Comparison of ENCODE assay signal across 9 mouse cellular contexts in the genomic region with DNA sequence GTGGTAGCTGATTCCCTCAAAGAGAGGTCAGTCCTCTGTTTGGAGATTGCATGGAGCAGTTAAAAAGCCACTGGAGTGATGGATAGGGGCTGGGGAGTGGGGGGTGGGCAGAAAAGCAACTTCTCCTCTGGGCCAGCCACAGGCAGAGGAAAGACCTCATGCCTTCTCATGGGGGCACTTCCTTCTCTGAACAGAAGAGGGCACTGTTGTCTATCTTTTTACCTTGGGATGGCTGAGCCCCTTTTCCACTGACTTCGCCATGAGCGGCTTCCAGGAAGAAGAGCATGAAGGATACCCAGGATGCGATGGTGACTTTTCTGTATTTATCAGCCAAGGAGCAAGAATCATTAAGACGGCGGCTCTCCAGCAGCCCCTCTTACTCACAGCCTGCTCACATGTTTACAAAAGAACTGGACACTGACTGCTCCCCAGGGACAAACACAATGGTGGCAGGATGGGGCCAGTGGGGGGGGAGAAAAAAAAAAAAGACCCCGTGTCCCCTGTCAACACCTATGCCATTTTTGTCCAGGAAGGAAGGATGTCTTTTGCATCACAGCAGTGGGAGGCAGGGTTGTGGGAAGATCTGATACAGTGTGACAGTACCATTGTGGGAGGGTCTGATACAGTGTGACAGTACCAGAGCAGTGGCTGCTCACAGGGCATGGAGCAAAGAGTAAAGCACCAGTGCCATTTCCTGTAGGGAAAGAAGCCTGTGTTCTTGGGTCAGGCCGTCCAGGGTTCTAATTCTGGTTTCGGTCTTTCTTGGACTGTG. TPM values are rescaled to one million over a fixed set of nuclear protein-coding genes. Genes with fewer than 3 reads are reported as not detected.
A peak's percentile ranks its signal among the peaks of the same experiment; 100 is the strongest.
DNase-seq lines count a peak whose midpoint lies in the region; ATAC-seq and TF ChIP-seq lines count a peak whose summit lies in the region.
"Had no signal": no experiment of that assay in that cellular context is flagged by ENCODE, and none has a peak within 500 bp of the region (broad histone marks: within the 10 kb centered on the region; RNA-seq: fewer than 3 reads in every experiment).

No protein-coding gene starts in this region.

- peaks cover 13% of the 10 kb centered on the region for H3K4me1 ChIP-seq in embryonic facial prominence, embryonic 12.5 days
- H3K4me1 ChIP-seq in heart, embryonic 10.5 days = peaks cover 30% of the 10 kb centered on the region
- 0 out of 2 replicates have a peak, but pooled peaks cover 8% of the 10 kb centered on the region for H3K4me1 ChIP-seq in kidney, embryonic 14.5 days (ENCODE audit: control insufficient read depth, insufficient read depth, low read length)
- H3K4me1 ChIP-seq in liver, adult 2 months (ENCODE audit: control insufficient read depth, insufficient read depth, low read length) = peaks cover 3% of the 10 kb centered on the region; the same call in 1 of the 2 replicates

- H3K9ac ChIP-seq in embryonic facial prominence, embryonic 12.5 days = no peak overlapping the region; the same call in 1 of the 2 replicates
- H3K9ac ChIP-seq in kidney, embryonic 14.5 days (ENCODE audit: low read depth, low read length) = no peak overlapping the region
- H3K9ac ChIP-seq in liver, adult 2 months (ENCODE audit: low read depth, low read length) = peak overlapping the region; percentile 46; the same call in 1 of the 2 replicates

- H3K36me3 ChIP-seq in embryonic facial prominence, embryonic 12.5 days = no peaks in the 10 kb centered on the region
- no peaks in the 10 kb centered on the region for H3K36me3 ChIP-seq in heart, embryonic 10.5 days
- H3K36me3 ChIP-seq in kidney, embryonic 14.5 days (ENCODE audit: control insufficient read depth, insufficient read depth, low read length) = no peaks in the 10 kb centered on the region
- H3K36me3 ChIP-seq in liver, adult 2 months (ENCODE audit: control insufficient read depth, insufficient read depth, low read length) = no peaks in the 10 kb centered on the region

- H3K79me2 ChIP-seq in liver, adult 2 months (ENCODE audit: control insufficient read depth, insufficient read depth, low read length) = no peaks in the 10 kb centered on the region

- peaks cover 13% of the 10 kb centered on the region; the same call in 1 of the 2 replicates for H3K27me3 ChIP-seq in embryonic facial prominence, embryonic 12.5 days
- peaks cover 34% of the 10 kb centered on the region for H3K27me3 ChIP-seq in heart, embryonic 10.5 days (ENCODE audit: insufficient read depth, poor library complexity, severe bottlenecking)
- H3K27me3 ChIP-seq in kidney, embryonic 14.5 days (ENCODE audit: control insufficient read depth, insufficient read depth, low read length) = no peaks in the 10 kb centered on the region
- no peaks in the 10 kb centered on the region for H3K27me3 ChIP-seq in liver, adult 2 months (ENCODE audit: control insufficient read depth, insufficient read depth, low read length)

- peak overlapping the region; percentile 39 for H3K4me2 ChIP-seq in embryonic facial prominence, embryonic 12.5 days (replicated peaks)
- H3K4me2 ChIP-seq in kidney, embryonic 14.5 days (replicated peaks; ENCODE audit: low read depth, low read length) = peak overlapping the region; percentile 39

- WGBS in embryonic facial prominence, embryonic 12.5 days = 12% methylated on average over 8 of the region's 8 CpGs
- WGBS in heart, embryonic 10.5 days = 15% methylated on average over 8 of the region's 8 CpGs
- WGBS in kidney, embryonic 14.5 days = 11% methylated on average over 8 of the region's 8 CpGs
- 11% methylated on average over 8 of the region's 8 CpGs for WGBS in liver, adult 2 months

- TF ChIP-seq CTCF in liver, adult 2 months (IDR thresholded peaks at IDR 0.05; ENCODE audit: low read depth, low read length) = peak; percentile 78

- H3K4me3 ChIP-seq in embryonic facial prominence, embryonic 12.5 days = peak overlapping the region; percentile 14; the same call in 1 of the 2 replicates
- H3K4me3 ChIP-seq in heart, embryonic 10.5 days = peak overlapping the region; percentile 41
- H3K4me3 ChIP-seq in kidney, embryonic 14.5 days (ENCODE audit: low read length) = peak overlapping the region; percentile 5; the same call in 1 of the 2 replicates
- H3K4me3 ChIP-seq in liver, adult 2 months (ENCODE audit: insufficient read depth, low read depth, low read length) = peak overlapping the region; percentile 27; the same call in 1 of the 2 replicates
- H3K4me3 ChIP-seq: erythroblast, embryonic 14.5 days had no signal

- no peak for TF ChIP-seq POLR2A in liver, adult 2 months (IDR thresholded peaks at IDR 0.05; ENCODE audit: extremely low read depth, insufficient read depth, low read length)

- no peaks in the 10 kb centered on the region for H3K9me3 ChIP-seq in embryonic facial prominence, embryonic 12.5 days
- H3K9me3 ChIP-seq in heart, embryonic 10.5 days = no peaks in the 10 kb centered on the region
- H3K9me3 ChIP-seq in kidney, embryonic 14.5 days (ENCODE audit: control insufficient read depth, low read length) = no peaks in the 10 kb centered on the region

- peak; percentile 77 for DNase-seq in A20 (ENCODE audit: low read depth, low spot score)
- DNase-seq in adrenal gland, postnatal 4 days (ENCODE audit: low spot score in 2 of 2) = peak; percentile 40 to 59
- no peak for DNase-seq in heart, embryonic 10.5 days (ENCODE audit: low spot score)
- peak; percentile 41 for DNase-seq in liver, adult 2 months (ENCODE audit: extremely low read depth, low read depth, low spot score)
- DNase-seq in monocyte, adult 2 months (ENCODE audit: low read depth in 1 of 2, low spot score in 2 of 2) = peak; percentile 34 to 40
- DNase-seq in spleen, postnatal 4 days (ENCODE audit: low spot score in 2 of 2) = peak; percentile 68 to 82

- ATAC-seq in embryonic facial prominence, embryonic 12.5 days (ENCODE audit: insufficient number of reproducible peaks, insufficient read depth, low FRiP score, low TSS enrichment) = no peak
- ATAC-seq in kidney, embryonic 14.5 days (ENCODE audit: low FRiP score, low TSS enrichment) = peak; percentile 41; the same call in 1 of the 2 replicates

- H3K27ac ChIP-seq in embryonic facial prominence, embryonic 12.5 days = no peak overlapping the region
- H3K27ac ChIP-seq in heart, embryonic 10.5 days = peak overlapping the region; percentile 12; the same call in 1 of the 2 replicates
- H3K27ac ChIP-seq in kidney, embryonic 14.5 days (ENCODE audit: low read depth, low read length) = no peak overlapping the region
- no peak overlapping the region for H3K27ac ChIP-seq in liver, adult 2 months (replicated peaks; ENCODE audit: insufficient read depth, low read depth, low read length)

RNA-seq across cellular contexts. Expression of a gene that starts 4.1 kb away (rescaled TPM):
- total RNA-seq in adrenal gland, postnatal 4 days (2021) = 10 to 100 TPM; 49.5 to 51.3 TPM
- 36.2 and 37.2 TPM in 2 replicates for polyA plus RNA-seq in embryonic facial prominence, embryonic 12.5 days (2016; fragmentation: Nextera tagmentation; extraction: Ambion mirVana)
- 16.3 and 20.0 TPM in 2 replicates for polyA plus RNA-seq in heart, embryonic 10.5 days (2016; fragmentation: Nextera tagmentation; extraction: Ambion mirVana)
- polyA plus RNA-seq in kidney, embryonic 14.5 days (2014; fragmentation: Nextera tagmentation; extraction: Ambion mirVana) = 17.0 and 25.0 TPM in 2 replicates
- total RNA-seq in liver, adult 2 months (2014; rRNA removed) = 10.1 and 11.6 TPM in 2 replicates
- 11.0 and 17.3 TPM in 2 replicates for polyA plus RNA-seq in liver, adult 2 months (2012; rRNA removed)

RNA-seq across cellular contexts. Expression of a gene that starts 25.2 kb away (rescaled TPM):
- total RNA-seq in adrenal gland, postnatal 4 days (2021) = 1 to 10 TPM; 2.2 TPM
- 0.73 and 1.8 TPM in 2 replicates for polyA plus RNA-seq in embryonic facial prominence, embryonic 12.5 days (2016; fragmentation: Nextera tagmentation; extraction: Ambion mirVana)
- polyA plus RNA-seq in heart, embryonic 10.5 days (2016; fragmentation: Nextera tagmentation; extraction: Ambion mirVana) = 0.59 and 0.75 TPM in 2 replicates
- polyA plus RNA-seq in kidney, embryonic 14.5 days (2014; fragmentation: Nextera tagmentation; extraction: Ambion mirVana) = 0.58 and 0.77 TPM in 2 replicates
- 0.28 and 0.40 TPM in 2 replicates for total RNA-seq in liver, adult 2 months (2014; rRNA removed)
- polyA plus RNA-seq in liver, adult 2 months (2012; rRNA removed) = 0.04 and 0.05 TPM in 2 replicates
- polyA plus RNA-seq: erythroblast, embryonic 14.5 days had no signal

RNA-seq across cellular contexts. Expression of a gene that starts 42.8 kb away (rescaled TPM):
- total RNA-seq in adrenal gland, postnatal 4 days (2021) = 100 to 1,000 TPM; 420 to 464 TPM
- polyA plus RNA-seq in embryonic facial prominence, embryonic 12.5 days (2016; fragmentation: Nextera tagmentation; extraction: Ambion mirVana) = 201 and 203 TPM in 2 replicates
- 127 and 139 TPM in 2 replicates for polyA plus RNA-seq in heart, embryonic 10.5 days (2016; fragmentation: Nextera tagmentation; extraction: Ambion mirVana)
- polyA plus RNA-seq in kidney, embryonic 14.5 days (2014; fragmentation: Nextera tagmentation; extraction: Ambion mirVana) = 70.1 and 158 TPM in 2 replicates
- total RNA-seq in liver, adult 2 months (2014; rRNA removed) = 205 and 272 TPM in 2 replicates
- 118 and 124 TPM in 2 replicates for polyA plus RNA-seq in liver, adult 2 months (2012; rRNA removed)

RNA-seq across cellular contexts. Expression of a gene that starts 48.4 kb away (rescaled TPM):
- total RNA-seq in adrenal gland, postnatal 4 days (2021) = 10 to 100 TPM; 49.5 to 50.0 TPM
- polyA plus RNA-seq in embryonic facial prominence, embryonic 12.5 days (2016; fragmentation: Nextera tagmentation; extraction: Ambion mirVana) = 80.6 and 83.7 TPM in 2 replicates
- 67.4 and 67.9 TPM in 2 replicates for polyA plus RNA-seq in heart, embryonic 10.5 days (2016; fragmentation: Nextera tagmentation; extraction: Ambion mirVana)
- polyA plus RNA-seq in kidney, embryonic 14.5 days (2014; fragmentation: Nextera tagmentation; extraction: Ambion mirVana) = 63.6 and 67.6 TPM in 2 replicates
- 13.7 and 16.0 TPM in 2 replicates for total RNA-seq in liver, adult 2 months (2014; rRNA removed)
- 32.0 and 33.4 TPM in 2 replicates for polyA plus RNA-seq in liver, adult 2 months (2012; rRNA removed)

RNA-seq across cellular contexts. Expression of a gene that starts 49.4 kb away (rescaled TPM):
- 100 to 1,000 TPM; 296 to 306 TPM for total RNA-seq in adrenal gland, postnatal 4 days (2021)
- polyA plus RNA-seq in embryonic facial prominence, embryonic 12.5 days (2016; fragmentation: Nextera tagmentation; extraction: Ambion mirVana) = 280 and 292 TPM in 2 replicates
- 194 and 211 TPM in 2 replicates for polyA plus RNA-seq in heart, embryonic 10.5 days (2016; fragmentation: Nextera tagmentation; extraction: Ambion mirVana)
- polyA plus RNA-seq in kidney, embryonic 14.5 days (2014; fragmentation: Nextera tagmentation; extraction: Ambion mirVana) = 86.2 and 126 TPM in 2 replicates
- total RNA-seq in liver, adult 2 months (2014; rRNA removed) = 40.9 and 44.7 TPM in 2 replicates
- 16.1 and 16.7 TPM in 2 replicates for polyA plus RNA-seq in liver, adult 2 months (2012; rRNA removed)
